Mouse (Mus musculus) lung, embryonic 14.5 days (tissue): ENCODE results near the gene Tep1. TPM values are rescaled to one million over a fixed set of nuclear protein-coding genes. Genes with fewer than 3 reads are reported as not detected.

Experiments
- ATAC-seq: fragments of 200-750 bp; cut with Nextera tagmentation; 2 replicates; pipeline ENCODE4 v1.8.0; 2017; ENCODE audit warnings: mild to moderate bottlenecking, moderate TSS enrichment, moderate library complexity; ENCODE audit not compliant: insufficient read depth
- DNase-seq: peaks from one replicate; pipeline ENCODE4 v3.0.0-alpha.2; 2015
- H3K27ac ChIP-seq: fragments of 300-500 bp; sonication (generic); 2 replicates; pipeline ENCODE4 v1.5.1; 2014; ENCODE audit warnings: low read depth, mild to moderate bottlenecking, moderate library complexity
- H3K27me3 ChIP-seq: fragments of 300-500 bp; sonication (generic); 2 replicates; pipeline ENCODE4 v1.6.1; 2014; ENCODE audit warnings: low read length, control low read depth; ENCODE audit not compliant: insufficient read depth
- H3K36me3 ChIP-seq: fragments of 300-500 bp; sonication (generic); 2 replicates; pipeline ENCODE4 v1.6.1; 2014; ENCODE audit warnings: control low read depth; ENCODE audit not compliant: insufficient read depth
- H3K4me1 ChIP-seq: fragments of 300-500 bp; sonication (generic); 2 replicates; pipeline ENCODE4 v1.6.1; 2014; ENCODE audit warnings: antibody characterized with exemption, control low read depth; ENCODE audit not compliant: insufficient read depth
- H3K4me2 ChIP-seq: fragments of 300-500 bp; sonication (generic); 2 replicates; pipeline ENCODE4 v1.6.1; 2014; ENCODE audit warnings: mild to moderate bottlenecking
- H3K4me3 ChIP-seq: fragments of 300-500 bp; sonication (generic); 2 replicates; pipeline ENCODE4 v1.5.1; 2014; ENCODE audit warnings: low read depth, low read length
- H3K9ac ChIP-seq: fragments of 300-500 bp; sonication (generic); 2 replicates; pipeline ENCODE4 v1.6.1; 2014
- H3K9me3 ChIP-seq: fragments of 300-500 bp; sonication (generic); 2 replicates; pipeline ENCODE4 v1.6.1; 2016; ENCODE audit warnings: low read depth, low read length, control low read depth
- CTCF ChIP-seq: IDR thresholded peaks from 2 replicates; pipeline ENCODE4 v1.5.1; 2016; ENCODE audit warnings: antibody characterized with exemption, low read depth
- WGBS: fragments of 180-500 bp; shearing (Covaris S2); extraction: QIAGEN DNeasy Blood & Tissue Kit; methylation state at CpG from one replicate; pipeline ENCODE4 v1.1.7; 2014; 5-methylcytosine and 5-hydroxymethylcytosine counted together
- polyA plus RNA-seq: library from polyadenylated mRNA; unstranded; fragments of >200 nt; fragmentation: Nextera tagmentation; extraction: Ambion mirVana; gene quantifications from 2 replicates; pipeline ENCODE4 v1.2.1, GENCODE M21; 2014

Gene Tep1
- polyA plus RNA-seq, 1 experiment from 2014 or later: 6.1 TPM

DNA sequence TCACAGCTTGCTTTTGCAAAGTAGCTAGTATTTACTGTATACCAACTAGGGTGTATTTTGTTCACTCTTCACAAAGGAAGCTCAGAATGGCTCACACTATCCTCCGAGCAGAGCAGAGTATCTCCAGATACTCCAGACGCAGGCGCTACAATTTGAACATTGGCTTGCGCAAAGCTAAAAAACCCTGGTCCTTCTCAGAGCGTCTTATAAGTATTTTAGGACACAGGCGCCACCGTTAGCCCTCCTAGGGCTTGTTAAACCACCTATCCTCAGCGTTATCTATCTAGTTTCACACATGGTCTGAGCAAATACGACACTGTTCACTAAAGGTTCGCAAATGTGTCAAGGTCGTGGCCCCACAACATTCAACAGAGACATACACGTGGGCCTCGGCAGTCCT, 65.7 kb downstream of the Tep1 start:
- 58% methylated on average over 13 of the region's 13 CpGs for WGBS
- no peaks in the 10 kb centered on the region for H3K36me3 ChIP-seq
- H3K4me1 ChIP-seq: peaks cover 3% of the 10 kb centered on the region; the same call in 1 of the 2 replicates
- H3K9ac ChIP-seq: no peak overlapping the region
- ATAC-seq (no peak), DNase-seq (no peak)
- no peak overlapping the region for H3K4me3 ChIP-seq
- no peaks in the 10 kb centered on the region for H3K27me3 ChIP-seq
- H3K9me3 ChIP-seq: no peaks in the 10 kb centered on the region
- no peak overlapping the region for H3K27ac ChIP-seq
- TF ChIP-seq CTCF: no peak
- H3K4me2 ChIP-seq: no peak overlapping the region

DNA sequence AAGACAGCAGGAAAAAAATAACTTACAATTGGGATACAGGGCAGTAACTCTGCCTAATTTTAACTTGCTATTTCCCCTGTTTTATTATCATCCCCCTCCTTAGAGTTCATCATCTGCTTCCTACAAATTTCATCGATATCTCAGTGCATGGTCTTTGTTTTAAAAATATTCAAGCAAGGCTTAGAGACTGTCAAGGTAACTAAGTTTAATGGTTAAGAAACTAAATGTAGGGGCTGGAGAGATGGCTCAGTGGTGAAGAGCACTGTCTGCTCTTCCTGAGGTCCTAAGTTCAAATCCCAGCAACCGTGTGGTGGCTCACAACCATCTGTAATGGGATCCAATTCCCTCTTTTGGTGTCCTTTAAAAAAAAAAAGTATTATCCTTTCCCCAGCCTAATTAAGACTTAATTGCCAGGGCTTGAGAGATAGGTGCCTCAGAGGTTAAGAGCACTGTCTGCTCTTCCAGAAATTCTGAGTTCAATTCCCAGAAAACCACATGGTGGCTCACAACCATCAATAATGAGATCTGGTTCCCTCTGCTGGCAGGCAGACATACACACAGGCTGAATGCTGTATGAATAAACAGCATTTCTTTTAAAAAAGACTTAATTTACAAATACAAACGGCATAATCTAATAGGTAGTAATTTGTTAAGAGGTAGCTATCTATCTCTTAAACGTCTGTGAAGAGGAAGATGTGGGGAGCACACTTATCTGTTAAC, 67.4 kb downstream of the Tep1 start:
- peak; percentile 62 for TF ChIP-seq CTCF
- H3K27ac ChIP-seq: no peak overlapping the region
- no peak overlapping the region for H3K9ac ChIP-seq
- ATAC-seq (no peak), DNase-seq (peak; percentile 57)
- WGBS: 55% methylated on average over 4 of the region's 4 CpGs
- no peak overlapping the region for H3K4me3 ChIP-seq
- no peaks in the 10 kb centered on the region for H3K9me3 ChIP-seq
- no peaks in the 10 kb centered on the region for H3K4me1 ChIP-seq
- H3K27me3 ChIP-seq: no peaks in the 10 kb centered on the region
- H3K36me3 ChIP-seq: no peaks in the 10 kb centered on the region
- H3K4me2 ChIP-seq: no peak overlapping the region

DNA sequence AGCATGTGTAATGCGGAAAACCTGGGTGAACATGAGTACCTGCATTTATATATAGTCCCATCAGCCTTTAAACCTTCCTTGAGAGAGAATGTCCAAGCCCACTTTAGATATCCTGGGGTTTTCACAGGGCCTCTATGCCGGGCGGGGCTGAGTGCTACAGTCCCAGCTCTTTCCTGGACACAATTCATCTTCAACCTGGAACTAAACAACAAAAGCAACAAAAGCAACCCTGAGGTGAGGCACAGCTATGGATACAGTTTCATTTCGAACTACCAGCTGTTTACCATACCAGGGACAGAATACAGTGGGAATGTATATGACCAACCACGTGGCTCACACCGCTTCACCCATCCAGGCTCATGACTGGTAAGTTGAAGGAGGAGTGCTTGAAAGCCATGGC, 67.9 kb downstream of the Tep1 start:
- no peak for ATAC-seq
- Histone ChIP-seq H3K4me3 (no peak overlapping the region), H3K4me1 (no peaks in the 10 kb centered on the region), H3K27ac (no peak overlapping the region), H3K4me2 (no peak overlapping the region), H3K36me3 (no peaks in the 10 kb centered on the region), H3K9me3 (no peaks in the 10 kb centered on the region), H3K9ac (no peak overlapping the region), H3K27me3 (no peaks in the 10 kb centered on the region)
- 88% methylated on average over 6 of the region's 6 CpGs for WGBS
- no peak for TF ChIP-seq CTCF
- no peak for DNase-seq

DNA sequence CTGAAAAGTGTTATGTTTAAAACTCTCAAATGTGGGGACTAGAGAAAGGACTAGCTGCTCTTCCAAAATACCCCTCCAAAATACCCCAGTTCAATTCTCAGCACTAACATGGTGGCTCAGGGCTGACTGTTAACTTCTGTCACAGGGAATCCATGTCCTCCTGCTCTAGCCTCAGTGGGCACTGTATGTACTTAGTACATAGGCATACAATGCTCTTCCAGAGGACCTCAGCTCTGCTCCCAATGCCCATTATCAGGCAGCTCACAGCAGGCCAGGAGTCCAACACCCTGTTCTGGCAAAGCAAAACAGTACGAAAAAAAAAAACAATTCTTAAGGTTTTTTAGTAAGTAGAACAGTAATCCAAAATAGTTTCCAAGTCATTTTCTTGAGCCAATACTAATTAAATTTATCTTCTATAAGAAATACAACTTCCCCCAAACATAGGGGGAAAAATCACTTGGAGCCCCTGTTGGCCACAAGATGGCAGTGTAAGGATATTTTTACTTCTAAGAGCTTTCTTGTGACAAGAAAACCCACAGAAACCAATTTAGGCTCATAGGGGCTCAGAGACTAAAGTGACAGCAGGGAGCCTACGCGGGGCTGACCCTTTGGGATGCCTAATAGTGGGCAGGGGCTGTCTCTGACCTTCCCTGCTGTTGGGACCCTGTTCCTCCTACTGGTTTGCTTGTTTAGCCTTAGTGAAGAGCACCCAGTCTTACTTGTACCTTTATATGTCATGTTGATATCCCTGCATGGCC, 70.7 kb downstream of the Tep1 start:
- Histone ChIP-seq H3K27me3 (no peaks in the 10 kb centered on the region), H3K4me2 (no peak overlapping the region), H3K9ac (no peak overlapping the region), H3K4me3 (no peak overlapping the region), H3K4me1 (no peaks in the 10 kb centered on the region), H3K9me3 (no peaks in the 10 kb centered on the region), H3K36me3 (no peaks in the 10 kb centered on the region), H3K27ac (no peak overlapping the region)
- TF ChIP-seq CTCF: peak; percentile 56
- peak; percentile 86 for DNase-seq
- 1% methylated on average over 3 of the region's 3 CpGs for WGBS
- no peak; the same call in 1 of the 2 replicates for ATAC-seq

DNA sequence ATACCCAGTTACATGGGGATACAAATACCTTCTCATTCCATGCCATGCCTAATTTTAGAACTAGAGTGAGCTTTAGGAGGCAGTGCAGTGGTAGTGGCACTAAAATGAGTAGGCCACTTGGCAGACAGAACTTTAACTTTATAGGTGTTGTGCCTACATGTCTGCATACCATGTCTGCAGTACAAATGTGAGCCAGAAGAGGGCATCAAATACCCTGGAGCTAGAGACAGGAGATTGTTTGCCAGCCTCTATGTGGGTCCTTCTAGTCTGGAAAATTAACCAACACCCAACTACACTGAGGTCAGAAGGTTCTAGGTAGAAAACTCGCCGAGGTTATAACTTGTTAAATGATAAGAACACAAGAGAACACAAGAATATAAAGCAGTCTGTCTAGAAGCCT, 71.8 kb downstream of the Tep1 start:
- Histone ChIP-seq H3K4me3 (no peak overlapping the region), H3K27ac (no peak overlapping the region), H3K9me3 (no peaks in the 10 kb centered on the region), H3K9ac (no peak overlapping the region), H3K4me1 (no peaks in the 10 kb centered on the region), H3K36me3 (no peaks in the 10 kb centered on the region), H3K4me2 (no peak overlapping the region), H3K27me3 (no peaks in the 10 kb centered on the region)
- ATAC-seq (no peak), DNase-seq (peak; percentile 39)
- 52% methylated on average over 2 of the region's 2 CpGs for WGBS
- TF ChIP-seq CTCF: peak; percentile 42; the same call in 1 of the 2 replicates

DNA sequence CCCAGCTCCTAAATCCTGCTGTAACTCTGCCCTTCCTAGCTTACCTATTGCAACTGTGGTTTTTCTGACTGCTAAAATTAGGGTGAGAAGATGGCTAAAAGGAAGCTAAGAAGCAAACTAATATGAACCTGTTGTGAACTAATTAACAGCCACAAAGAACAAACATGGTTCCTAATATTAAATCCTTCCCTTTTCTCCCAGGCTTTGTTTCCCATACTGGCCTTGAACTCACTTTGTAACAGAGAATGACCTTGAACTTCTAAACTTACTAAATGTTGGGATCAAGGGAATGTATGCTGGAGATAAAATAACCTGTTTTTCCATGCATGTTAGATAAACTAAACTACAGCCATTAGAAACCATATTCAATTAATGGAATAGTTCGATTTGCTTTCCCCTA, 73.9 kb downstream of the Tep1 start:
- no peaks in the 10 kb centered on the region for H3K36me3 ChIP-seq
- DNase-seq: no peak
- H3K4me2 ChIP-seq: no peak overlapping the region
- WGBS: 74% methylated on average over 1 of the region's 1 CpGs
- H3K27me3 ChIP-seq: no peaks in the 10 kb centered on the region
- ATAC-seq: no peak
- H3K9me3 ChIP-seq: no peaks in the 10 kb centered on the region
- no peaks in the 10 kb centered on the region for H3K4me1 ChIP-seq
- no peak overlapping the region for H3K9ac ChIP-seq
- no peak overlapping the region for H3K4me3 ChIP-seq
- H3K27ac ChIP-seq: no peak overlapping the region
- no peak for TF ChIP-seq CTCF

DNA sequence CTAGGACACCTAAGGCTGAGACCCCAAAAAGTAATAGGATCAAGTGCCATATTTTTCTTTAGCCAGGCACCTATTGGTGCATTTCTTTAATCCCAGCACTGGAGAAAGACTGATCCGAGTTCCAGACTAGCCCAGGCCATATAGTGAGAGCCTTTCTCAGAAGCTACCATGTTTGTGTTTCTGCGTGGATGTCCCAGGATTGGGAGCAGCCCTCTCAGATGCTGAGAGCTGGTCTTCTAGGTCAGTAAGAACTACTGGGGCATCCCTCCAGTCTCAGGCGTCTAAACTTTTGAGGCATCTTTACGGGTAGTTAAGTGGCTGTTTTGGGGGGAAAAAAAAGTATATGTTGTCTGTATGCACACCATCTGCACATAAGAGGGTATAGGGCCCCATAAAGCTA, 74.4 kb downstream of the Tep1 start:
- no peak for ATAC-seq
- H3K4me2 ChIP-seq: no peak overlapping the region
- no peak for TF ChIP-seq CTCF

More for the DNA sequence above, 74.4 kb downstream of the Tep1 start:
- Histone ChIP-seq H3K27ac (no peak overlapping the region), H3K27me3 (no peaks in the 10 kb centered on the region), H3K36me3 (no peaks in the 10 kb centered on the region), H3K4me1 (no peaks in the 10 kb centered on the region), H3K9me3 (no peaks in the 10 kb centered on the region), H3K9ac (no peak overlapping the region), H3K4me3 (no peak overlapping the region)
- DNase-seq: no peak
- WGBS: 77% methylated on average over 4 of the region's 4 CpGs
